Mouse (Mus musculus): Measurements from ENCODE around the gene Sgpp2. TPM values are rescaled to one million over a fixed set of nuclear protein-coding genes. Genes with fewer than 3 reads are reported as not detected.

The Sgpp2 gene
- 0.32 and 0.67 TPM in 2 replicates for polyA plus RNA-seq (2012; rRNA removed)

GRCm38 (mm10) chr1:78310021-78310752 is at the start of gene Sgpp2:
Gene Sgpp2 (plus strand): TSS chr1:78310345.
- Histone ChIP-seq H3K27ac (ENCODE audit: control insufficient read depth, insufficient read depth, low read length) (no peak within 1 kb of the TSS), H3K4me1 (replicated peaks; ENCODE audit: control insufficient read depth, insufficient read depth, low read length) (no peaks in the 10 kb centered on the region), H3K36me3 (ENCODE audit: control insufficient read depth, insufficient read depth, low read length) (no peaks in the 10 kb centered on the region), H3K27me3 (ENCODE audit: control insufficient read depth, insufficient read depth, low read length) (peaks cover 5% of the 10 kb centered on the region; the same call in 1 of the 2 replicates), H3K4me3 (ENCODE audit: control insufficient read depth, insufficient read depth, low read length) (no peak within 1 kb of the TSS)
- no peak for TF ChIP-seq POLR2A (IDR thresholded peaks at IDR 0.05; ENCODE audit: control insufficient read depth, extremely low read depth, insufficient read depth, low read length, poor library complexity)
- TF ChIP-seq CTCF (IDR thresholded peaks at IDR 0.05; ENCODE audit: borderline replicate concordance, control insufficient read depth, extremely low read depth, insufficient read depth, low read length, poor library complexity): no peak
- 4% methylated on average over 68 of the region's 68 CpGs for WGBS
- DNase-seq: no peak

- no peak for TF ChIP-seq POLR2A (IDR thresholded peaks at IDR 0.05; ENCODE audit: control insufficient read depth, extremely low read depth, insufficient read depth, low read length, poor library complexity)
- TF ChIP-seq CTCF (IDR thresholded peaks at IDR 0.05; ENCODE audit: borderline replicate concordance, control insufficient read depth, extremely low read depth, insufficient read depth, low read length, poor library complexity): no peak
- H3K27ac ChIP-seq (ENCODE audit: control insufficient read depth, insufficient read depth, low read length): no peak overlapping the region
- no peaks in the 10 kb centered on the region for H3K27me3 ChIP-seq (ENCODE audit: control insufficient read depth, insufficient read depth, low read length)
- 62% methylated on average over 5 of the region's 5 CpGs for WGBS
- no peaks in the 10 kb centered on the region for H3K36me3 ChIP-seq (ENCODE audit: control insufficient read depth, insufficient read depth, low read length)
- H3K4me1 ChIP-seq (replicated peaks; ENCODE audit: control insufficient read depth, insufficient read depth, low read length): no peaks in the 10 kb centered on the region
- no peak overlapping the region for H3K4me3 ChIP-seq (ENCODE audit: control insufficient read depth, insufficient read depth, low read length)
- no peak for DNase-seq
Measured at GRCm38 (mm10) chr1:78267519-78267918, 42.6 kb upstream of the Sgpp2 start.

- H3K36me3 ChIP-seq (ENCODE audit: control insufficient read depth, insufficient read depth, low read length): no peaks in the 10 kb centered on the region
- H3K27me3 ChIP-seq (ENCODE audit: control insufficient read depth, insufficient read depth, low read length): no peaks in the 10 kb centered on the region
- no peak for DNase-seq
- no peak overlapping the region for H3K4me3 ChIP-seq (ENCODE audit: control insufficient read depth, insufficient read depth, low read length)
- WGBS: 86% methylated on average over 3 of the region's 3 CpGs
- no peaks in the 10 kb centered on the region for H3K4me1 ChIP-seq (replicated peaks; ENCODE audit: control insufficient read depth, insufficient read depth, low read length)
- TF ChIP-seq CTCF (IDR thresholded peaks at IDR 0.05; ENCODE audit: borderline replicate concordance, control insufficient read depth, extremely low read depth, insufficient read depth, low read length, poor library complexity) (no peak), POLR2A (IDR thresholded peaks at IDR 0.05; ENCODE audit: control insufficient read depth, extremely low read depth, insufficient read depth, low read length, poor library complexity) (no peak)
- H3K27ac ChIP-seq (ENCODE audit: control insufficient read depth, insufficient read depth, low read length): no peak overlapping the region
Measured at GRCm38 (mm10) chr1:78272915-78273314, 37.2 kb upstream of the Sgpp2 start.

- WGBS: 53% methylated on average over 3 of the region's 3 CpGs
- TF ChIP-seq CTCF (IDR thresholded peaks at IDR 0.05; ENCODE audit: borderline replicate concordance, control insufficient read depth, extremely low read depth, insufficient read depth, low read length, poor library complexity) (no peak), POLR2A (IDR thresholded peaks at IDR 0.05; ENCODE audit: control insufficient read depth, extremely low read depth, insufficient read depth, low read length, poor library complexity) (no peak)
Measured at GRCm38 (mm10) chr1:78279128-78279527, 31.0 kb upstream of the Sgpp2 start.

GRCm38 (mm10) chr1:78292397-78292796 is 17.7 kb upstream of the Sgpp2 start:
- WGBS: 94% methylated on average over 3 of the region's 3 CpGs
- H3K4me3 ChIP-seq (ENCODE audit: control insufficient read depth, insufficient read depth, low read length): no peak overlapping the region
- TF ChIP-seq CTCF (IDR thresholded peaks at IDR 0.05; ENCODE audit: borderline replicate concordance, control insufficient read depth, extremely low read depth, insufficient read depth, low read length, poor library complexity) (no peak), POLR2A (IDR thresholded peaks at IDR 0.05; ENCODE audit: control insufficient read depth, extremely low read depth, insufficient read depth, low read length, poor library complexity) (no peak)
- H3K27me3 ChIP-seq (ENCODE audit: control insufficient read depth, insufficient read depth, low read length): no peaks in the 10 kb centered on the region
- no peak for DNase-seq
- no peaks in the 10 kb centered on the region for H3K4me1 ChIP-seq (replicated peaks; ENCODE audit: control insufficient read depth, insufficient read depth, low read length)
- H3K36me3 ChIP-seq (ENCODE audit: control insufficient read depth, insufficient read depth, low read length): no peaks in the 10 kb centered on the region
- H3K27ac ChIP-seq (ENCODE audit: control insufficient read depth, insufficient read depth, low read length): no peak overlapping the region

More at GRCm38 (mm10) chr1:78279128-78279527, 31.0 kb upstream of the Sgpp2 start:
- Histone ChIP-seq H3K4me1 (replicated peaks; ENCODE audit: control insufficient read depth, insufficient read depth, low read length) (no peaks in the 10 kb centered on the region), H3K36me3 (ENCODE audit: control insufficient read depth, insufficient read depth, low read length) (no peaks in the 10 kb centered on the region), H3K27me3 (ENCODE audit: control insufficient read depth, insufficient read depth, low read length) (no peaks in the 10 kb centered on the region), H3K4me3 (ENCODE audit: control insufficient read depth, insufficient read depth, low read length) (no peak overlapping the region), H3K27ac (ENCODE audit: control insufficient read depth, insufficient read depth, low read length) (no peak overlapping the region)
- DNase-seq: no peak

GRCm38 (mm10) chr1:78299670-78300225 is 10.4 kb upstream of the Sgpp2 start:
- Histone ChIP-seq H3K36me3 (ENCODE audit: control insufficient read depth, insufficient read depth, low read length) (no peaks in the 10 kb centered on the region), H3K4me1 (replicated peaks; ENCODE audit: control insufficient read depth, insufficient read depth, low read length) (no peaks in the 10 kb centered on the region), H3K4me3 (ENCODE audit: control insufficient read depth, insufficient read depth, low read length) (no peak overlapping the region), H3K27me3 (ENCODE audit: control insufficient read depth, insufficient read depth, low read length) (no peaks in the 10 kb centered on the region), H3K27ac (ENCODE audit: control insufficient read depth, insufficient read depth, low read length) (no peak overlapping the region)
- 72% methylated on average over 7 of the region's 7 CpGs for WGBS
- TF ChIP-seq POLR2A (IDR thresholded peaks at IDR 0.05; ENCODE audit: control insufficient read depth, extremely low read depth, insufficient read depth, low read length, poor library complexity): no peak
- no peak for TF ChIP-seq CTCF (IDR thresholded peaks at IDR 0.05; ENCODE audit: borderline replicate concordance, control insufficient read depth, extremely low read depth, insufficient read depth, low read length, poor library complexity)
- no peak for DNase-seq
